Mouse (Mus musculus) CH12.LX (cell line): Measurements from ENCODE around the gene Scaf11.

Experiments
- ETS1 ChIP-seq: conservative IDR thresholded peaks from 2 replicates; pipeline ENCODE4 v1.6.1; 2012; ENCODE audit warnings: low read depth, mild to moderate bottlenecking, inconsistent platforms, low read length, improper control_type of control experiment, moderate library complexity
- MAX ChIP-seq: IDR thresholded peaks from 2 replicates; pipeline ENCODE4 v1.6.1; 2011; ENCODE audit warnings: low read length, improper control_type of control experiment

GRCm38 (mm10) chr15:96480822-96481221 lies 20.2 kb upstream of the Scaf11 start:
- TF ChIP-seq MAX (no peak), ETS1 (no peak)
